Mouse (Mus musculus) forebrain, embryonic 11.5 days (tissue): ENCODE measurements around the gene Plxnd1. TPM values are rescaled to one million over a fixed set of nuclear protein-coding genes. Genes with fewer than 3 reads are reported as not detected.

Source experiments
- ATAC-seq: fragments of 200-750 bp; cut with Nextera tagmentation; replicated peaks from 2 replicates; pipeline ENCODE4 v1.8.0; 2017; ENCODE audit warnings: moderate TSS enrichment; ENCODE audit not compliant: low FRiP score
- DNase-seq: peaks from one replicate; pipeline ENCODE4 v3.0.0-alpha.2; 2017; ENCODE audit warnings: low spot score
- H3K27ac ChIP-seq: fragments of 300-500 bp; sonication (generic); 2 replicates; pipeline ENCODE4 v1.5.1; 2014; ENCODE audit warnings: low read depth, low read length
- H3K27me3 ChIP-seq: fragments of 300-500 bp; sonication (generic); 2 replicates; pipeline ENCODE4 v1.6.1; 2014; ENCODE audit warnings: mild to moderate bottlenecking, low read length, mixed read lengths; ENCODE audit not compliant: control insufficient read depth, insufficient read depth
- H3K36me3 ChIP-seq: fragments of 300-500 bp; sonication (generic); 2 replicates; pipeline ENCODE4 v1.6.1; 2014; ENCODE audit warnings: mild to moderate bottlenecking, low read length, moderate library complexity, mixed read lengths; ENCODE audit not compliant: control insufficient read depth, insufficient read depth
- H3K4me1 ChIP-seq: fragments of 300-500 bp; sonication (generic); replicated peaks from 2 replicates; pipeline ENCODE4 v1.6.1; 2014; ENCODE audit warnings: low read length, mixed read lengths; ENCODE audit not compliant: control insufficient read depth, insufficient read depth
- H3K4me2 ChIP-seq: fragments of 300-500 bp; sonication (generic); 2 replicates; pipeline ENCODE4 v1.6.1; 2014; ENCODE audit warnings: low read depth, mild to moderate bottlenecking, low read length, moderate library complexity, mixed read lengths; ENCODE audit not compliant: severe bottlenecking
- H3K4me3 ChIP-seq: fragments of 300-500 bp; sonication (generic); 2 replicates; pipeline ENCODE4 v1.5.1; 2014; ENCODE audit warnings: low read depth, low read length
- H3K9ac ChIP-seq: fragments of 300-500 bp; sonication (generic); 2 replicates; pipeline ENCODE4 v1.6.1; 2014; ENCODE audit warnings: low read length
- H3K9me3 ChIP-seq: fragments of 300-500 bp; sonication (generic); 2 replicates; pipeline ENCODE4 v1.6.1; 2016; ENCODE audit warnings: low read length, mixed read lengths; ENCODE audit not compliant: control insufficient read depth
- whole genome bisulfite sequencing: fragments of 180-500 bp; shearing (Covaris S2); extraction: QIAGEN DNeasy Blood & Tissue Kit; methylation state at CpG from one replicate; pipeline ENCODE4 v1.1.7; 2014; 5-methylcytosine and 5-hydroxymethylcytosine counted together
- polyA plus RNA-seq: library from polyadenylated mRNA; unstranded; fragments of >200 nt; fragmentation: Nextera tagmentation; extraction: Ambion mirVana; gene quantifications from 2 replicates; pipeline ENCODE4 v1.2.1, GENCODE M21; 2014

Plxnd1 gene
- polyA plus RNA-seq, 1 experiment from 2014 or later, result 25.5 TPM

GRCm38 (mm10) chr6:115983306-115984038, 11.3 kb downstream of the Plxnd1 start:
- WGBS, result 71% methylated on average over 12 of the region's 12 CpGs
- no peak overlapping the region for H3K27ac ChIP-seq
- H3K9me3 ChIP-seq, result no peaks in the 10 kb centered on the region
- no peak overlapping the region for H3K9ac ChIP-seq
- H3K4me1 ChIP-seq, result peaks cover 7% of the 10 kb centered on the region; the same call in 1 of the 2 replicates
- no peaks in the 10 kb centered on the region for H3K36me3 ChIP-seq
- no peak for ATAC-seq
- no peaks in the 10 kb centered on the region for H3K27me3 ChIP-seq
- H3K4me3 ChIP-seq, result no peak overlapping the region
- no peak for DNase-seq
- no peak overlapping the region for H3K4me2 ChIP-seq

GRCm38 (mm10) chr6:115982889-115983288, 11.9 kb downstream of the Plxnd1 start:
- H3K9me3 ChIP-seq, result no peaks in the 10 kb centered on the region
- H3K27me3 ChIP-seq, result no peaks in the 10 kb centered on the region
- WGBS, result 67% methylated on average over 7 of the region's 7 CpGs
- DNase-seq (no peak), ATAC-seq (no peak)
- H3K36me3 ChIP-seq, result no peaks in the 10 kb centered on the region
- H3K4me3 ChIP-seq, result no peak overlapping the region
- peaks cover 7% of the 10 kb centered on the region; the same call in 1 of the 2 replicates for H3K4me1 ChIP-seq
- no peak overlapping the region for H3K4me2 ChIP-seq
- no peak overlapping the region for H3K9ac ChIP-seq
- no peak overlapping the region for H3K27ac ChIP-seq

GRCm38 (mm10) chr6:115978596-115978995, 16.2 kb downstream of the Plxnd1 start:
- Histone ChIP-seq H3K4me2 (no peak overlapping the region), H3K36me3 (no peaks in the 10 kb centered on the region), H3K4me3 (no peak overlapping the region), H3K4me1 (no peaks in the 10 kb centered on the region), H3K27ac (no peak overlapping the region), H3K27me3 (no peaks in the 10 kb centered on the region), H3K9ac (no peak overlapping the region), H3K9me3 (no peaks in the 10 kb centered on the region)
- ATAC-seq (no peak), DNase-seq (no peak)
- WGBS, result 66% methylated on average over 8 of the region's 8 CpGs

GRCm38 (mm10) chr6:115977810-115978209, 17.0 kb downstream of the Plxnd1 start:
- ATAC-seq, result no peak
- no peaks in the 10 kb centered on the region for H3K27me3 ChIP-seq
- H3K9me3 ChIP-seq, result no peaks in the 10 kb centered on the region
- no peak overlapping the region for H3K4me2 ChIP-seq
- DNase-seq, result no peak
- no peaks in the 10 kb centered on the region for H3K36me3 ChIP-seq
- H3K4me3 ChIP-seq, result no peak overlapping the region
- no peak overlapping the region for H3K27ac ChIP-seq
- H3K9ac ChIP-seq, result no peak overlapping the region; the same call in 1 of the 2 replicates
- H3K4me1 ChIP-seq, result no peaks in the 10 kb centered on the region
- WGBS, result 91% methylated on average over 15 of the region's 15 CpGs

- Histone ChIP-seq H3K36me3 (no peaks in the 10 kb centered on the region), H3K27me3 (no peaks in the 10 kb centered on the region), H3K27ac (no peak overlapping the region), H3K9ac (no peak overlapping the region), H3K9me3 (no peaks in the 10 kb centered on the region), H3K4me1 (0 out of 2 replicates have a peak, but pooled peaks cover 2% of the 10 kb centered on the region), H3K4me3 (no peak overlapping the region), H3K4me2 (no peak overlapping the region)
- ATAC-seq (no peak), DNase-seq (no peak)
- 94% methylated on average over 8 of the region's 8 CpGs for WGBS
These were observed 19.2 kb downstream of the Plxnd1 start for GRCm38 (mm10) chr6:115975606-115976005.

GRCm38 (mm10) chr6:115973881-115974662, 20.7 kb downstream of the Plxnd1 start:
- Histone ChIP-seq H3K4me2 (no peak overlapping the region), H3K9me3 (no peaks in the 10 kb centered on the region), H3K4me1 (0 out of 2 replicates have a peak, but pooled peaks cover 2% of the 10 kb centered on the region), H3K27ac (no peak overlapping the region), H3K4me3 (no peak overlapping the region), H3K9ac (no peak overlapping the region), H3K27me3 (no peaks in the 10 kb centered on the region), H3K36me3 (no peaks in the 10 kb centered on the region)
- DNase-seq, result no peak
- no peak for ATAC-seq
- WGBS, result 79% methylated on average over 16 of the region's 16 CpGs

- 0 out of 2 replicates have a peak, but pooled peaks cover 2% of the 10 kb centered on the region for H3K4me1 ChIP-seq
- H3K4me3 ChIP-seq, result no peak overlapping the region
- H3K27ac ChIP-seq, result no peak overlapping the region
- ATAC-seq (no peak), DNase-seq (no peak)
- no peak overlapping the region for H3K4me2 ChIP-seq
- H3K9me3 ChIP-seq, result no peaks in the 10 kb centered on the region
- H3K9ac ChIP-seq, result no peak overlapping the region
- 85% methylated on average over 15 of the region's 15 CpGs for WGBS
- no peaks in the 10 kb centered on the region for H3K36me3 ChIP-seq
- H3K27me3 ChIP-seq, result no peaks in the 10 kb centered on the region
These were observed 21.5 kb downstream of the Plxnd1 start for GRCm38 (mm10) chr6:115973139-115973875.

GRCm38 (mm10) chr6:115972083-115972764, 22.6 kb downstream of the Plxnd1 start:
- WGBS, result 81% methylated on average over 7 of the region's 7 CpGs
- H3K4me1 ChIP-seq, result 0 out of 2 replicates have a peak, but pooled peaks cover 3% of the 10 kb centered on the region
- H3K4me2 ChIP-seq, result no peak overlapping the region
- ATAC-seq (no peak; the same call in 1 of the 2 replicates), DNase-seq (no peak)
- H3K9ac ChIP-seq, result no peak overlapping the region
- no peak overlapping the region for H3K4me3 ChIP-seq
- H3K27me3 ChIP-seq, result no peaks in the 10 kb centered on the region
- H3K27ac ChIP-seq, result no peak overlapping the region
- no peaks in the 10 kb centered on the region for H3K9me3 ChIP-seq
- no peaks in the 10 kb centered on the region for H3K36me3 ChIP-seq
